Mouse (Mus musculus) forebrain, embryonic 14.5 days (tissue): ENCODE measurements at regions not wholly inside any gene's neighbourhood (a gene's known extent, or its start where the extent isn't known, plus 50 kb on each side); places are given as distances from the start of the nearest gene placed in this dataset.

ENCODE experiments used
- ATAC-seq: fragments of 200-750 bp; cut with Nextera tagmentation; 2 replicates; pipeline ENCODE4 v1.8.0; 2017; ENCODE audit warnings: mild to moderate bottlenecking, moderate library complexity
- DNase-seq: peaks from one replicate; pipeline ENCODE4 v3.0.0-alpha.2; 2015; ENCODE audit warnings: low spot score
- H3K27ac ChIP-seq: fragments of 300-500 bp; sonication (generic); 2 replicates; pipeline ENCODE4 v1.5.1; 2014; ENCODE audit warnings: low read depth, mild to moderate bottlenecking, control low read depth, low read length, moderate library complexity
- H3K27me3 ChIP-seq: fragments of 300-500 bp; sonication (generic); replicated peaks from 2 replicates; pipeline ENCODE4 v1.6.1; 2014; ENCODE audit warnings: low read length, control low read depth, mixed read lengths; ENCODE audit not compliant: control insufficient read depth, insufficient read depth
- H3K36me3 ChIP-seq: fragments of 300-500 bp; sonication (generic); 2 replicates; pipeline ENCODE4 v1.6.1; 2014; ENCODE audit warnings: low read length, control low read depth; ENCODE audit not compliant: control insufficient read depth, insufficient read depth
- H3K4me1 ChIP-seq: fragments of 300-500 bp; sonication (generic); 2 replicates; pipeline ENCODE4 v1.6.1; 2014; ENCODE audit warnings: antibody characterized with exemption, low read length, control low read depth; ENCODE audit not compliant: control insufficient read depth, insufficient read depth
- H3K4me2 ChIP-seq: fragments of 300-500 bp; sonication (generic); 2 replicates; pipeline ENCODE4 v1.6.1; 2014; ENCODE audit warnings: mild to moderate bottlenecking, control low read depth, low read length
- H3K4me3 ChIP-seq: fragments of 300-500 bp; sonication (generic); 2 replicates; pipeline ENCODE4 v1.5.1; 2014; ENCODE audit warnings: low read depth, low read length, control low read depth
- H3K9ac ChIP-seq: fragments of 300-500 bp; sonication (generic); 2 replicates; pipeline ENCODE4 v1.6.1; 2014; ENCODE audit warnings: mild to moderate bottlenecking, low read length, control low read depth, moderate library complexity
- H3K9me3 ChIP-seq: fragments of 300-500 bp; sonication (generic); replicated peaks from 2 replicates; pipeline ENCODE4 v1.6.1; 2016; ENCODE audit warnings: low read length, control low read depth, mixed read lengths; ENCODE audit not compliant: control insufficient read depth
- WGBS: fragments of 180-500 bp; shearing (Covaris S2); extraction: QIAGEN DNeasy Blood & Tissue Kit; methylation state at CpG from one replicate; pipeline ENCODE4 v1.1.7; 2014; 5-methylcytosine and 5-hydroxymethylcytosine counted together

GRCm38 (mm10) chr5:106088478-106089185 lies 212.3 kb downstream of the Zfp326 start:
- Histone ChIP-seq H3K9ac (no peak overlapping the region), H3K4me3 (no peak overlapping the region), H3K27me3 (no peaks in the 10 kb centered on the region), H3K9me3 (0 out of 2 replicates have a peak, but pooled peaks cover 3% of the 10 kb centered on the region), H3K4me1 (no peaks in the 10 kb centered on the region), H3K27ac (no peak overlapping the region; the same call in 1 of the 2 replicates), H3K4me2 (no peak overlapping the region), H3K36me3 (no peaks in the 10 kb centered on the region)
- DNase-seq (no peak), ATAC-seq (no peak)
- WGBS, result 68% methylated on average over 5 of the region's 5 CpGs

- WGBS, result 85% methylated on average over 4 of the region's 4 CpGs
- DNase-seq, result no peak
- Histone ChIP-seq H3K9me3 (0 out of 2 replicates have a peak, but pooled peaks cover 3% of the 10 kb centered on the region), H3K4me3 (no peak overlapping the region), H3K4me1 (0 out of 2 replicates have a peak, but pooled peaks cover 2% of the 10 kb centered on the region), H3K9ac (no peak overlapping the region), H3K4me2 (no peak overlapping the region), H3K27ac (no peak overlapping the region), H3K27me3 (no peaks in the 10 kb centered on the region), H3K36me3 (no peaks in the 10 kb centered on the region)
- no peak for ATAC-seq
These were observed 207.4 kb downstream of the Zfp326 start for GRCm38 (mm10) chr5:106083786-106084185.

- H3K4me2 ChIP-seq, result no peak overlapping the region
- H3K9me3 ChIP-seq, result 0 out of 2 replicates have a peak, but pooled peaks cover 3% of the 10 kb centered on the region
These were observed 206.5 kb downstream of the Zfp326 start for GRCm38 (mm10) chr5:106082891-106083290.

GRCm38 (mm10) chr5:106067124-106067551 lies 190.8 kb downstream of the Zfp326 start:
- Histone ChIP-seq H3K36me3 (no peaks in the 10 kb centered on the region), H3K4me2 (0 out of 2 replicates have a peak overlapping the region, but pooled peaks have one; percentile 7), H3K4me1 (no peaks in the 10 kb centered on the region), H3K27me3 (no peaks in the 10 kb centered on the region), H3K27ac (no peak overlapping the region), H3K9ac (no peak overlapping the region), H3K9me3 (peaks cover 4% of the 10 kb centered on the region; the same call in 1 of the 2 replicates), H3K4me3 (no peak overlapping the region)
- ATAC-seq, result peak; percentile 77
- peak; percentile 59 for DNase-seq
- 15% methylated on average over 9 of the region's 9 CpGs for WGBS

More at GRCm38 (mm10) chr5:106082891-106083290, 206.5 kb downstream of the Zfp326 start:
- Histone ChIP-seq H3K4me3 (no peak overlapping the region), H3K9ac (no peak overlapping the region), H3K36me3 (no peaks in the 10 kb centered on the region), H3K4me1 (0 out of 2 replicates have a peak, but pooled peaks cover 2% of the 10 kb centered on the region), H3K27me3 (no peaks in the 10 kb centered on the region), H3K27ac (no peak overlapping the region)
- ATAC-seq (no peak), DNase-seq (no peak)
- WGBS, result 70% methylated on average over 7 of the region's 7 CpGs

GRCm38 (mm10) chr5:106066706-106067105 lies 190.3 kb downstream of the Zfp326 start:
- Histone ChIP-seq H3K27ac (no peak overlapping the region), H3K27me3 (no peaks in the 10 kb centered on the region), H3K36me3 (no peaks in the 10 kb centered on the region), H3K9me3 (peaks cover 4% of the 10 kb centered on the region; the same call in 1 of the 2 replicates), H3K4me1 (no peaks in the 10 kb centered on the region), H3K4me3 (no peak overlapping the region), H3K4me2 (no peak overlapping the region), H3K9ac (no peak overlapping the region)
- DNase-seq, result peak; percentile 7
- peak; percentile 58; the same call in 1 of the 2 replicates for ATAC-seq

- Histone ChIP-seq H3K4me3 (no peak overlapping the region), H3K4me1 (no peaks in the 10 kb centered on the region), H3K9me3 (peaks cover 4% of the 10 kb centered on the region; the same call in 1 of the 2 replicates), H3K9ac (no peak overlapping the region), H3K36me3 (no peaks in the 10 kb centered on the region), H3K27ac (no peak overlapping the region), H3K27me3 (no peaks in the 10 kb centered on the region), H3K4me2 (no peak overlapping the region)
- DNase-seq (no peak), ATAC-seq (no peak)
- 92% methylated on average over 7 of the region's 7 CpGs for WGBS
These were observed 188.0 kb downstream of the Zfp326 start for GRCm38 (mm10) chr5:106064366-106064765.

- 94% methylated on average over 6 of the region's 6 CpGs for WGBS
- H3K4me1 ChIP-seq, result no peaks in the 10 kb centered on the region
- no peaks in the 10 kb centered on the region for H3K27me3 ChIP-seq
- H3K9ac ChIP-seq, result no peak overlapping the region
- H3K4me3 ChIP-seq, result no peak overlapping the region
- peaks cover 4% of the 10 kb centered on the region; the same call in 1 of the 2 replicates for H3K9me3 ChIP-seq
- no peak overlapping the region for H3K27ac ChIP-seq
- no peaks in the 10 kb centered on the region for H3K36me3 ChIP-seq
- no peak overlapping the region for H3K4me2 ChIP-seq
- no peak for ATAC-seq
- no peak for DNase-seq
These were observed 186.6 kb downstream of the Zfp326 start for GRCm38 (mm10) chr5:106062926-106063325.

GRCm38 (mm10) chr5:106056631-106057030 lies 180.3 kb downstream of the Zfp326 start:
- ATAC-seq (no peak), DNase-seq (peak; percentile 36)
- Histone ChIP-seq H3K27ac (no peak overlapping the region), H3K4me3 (no peak overlapping the region), H3K4me1 (no peaks in the 10 kb centered on the region), H3K27me3 (no peaks in the 10 kb centered on the region), H3K9me3 (no peaks in the 10 kb centered on the region), H3K4me2 (no peak overlapping the region), H3K36me3 (no peaks in the 10 kb centered on the region), H3K9ac (no peak overlapping the region)
- whole genome bisulfite sequencing, result 25% methylated on average over 9 of the region's 9 CpGs

GRCm38 (mm10) chr5:106055221-106055620 lies 178.9 kb downstream of the Zfp326 start:
- Histone ChIP-seq H3K36me3 (no peaks in the 10 kb centered on the region), H3K27me3 (no peaks in the 10 kb centered on the region), H3K9ac (no peak overlapping the region), H3K4me1 (no peaks in the 10 kb centered on the region), H3K4me2 (no peak overlapping the region), H3K9me3 (no peaks in the 10 kb centered on the region), H3K27ac (no peak overlapping the region), H3K4me3 (no peak overlapping the region)
- no peak for DNase-seq
- no peak for ATAC-seq
- 40% methylated on average over 8 of the region's 8 CpGs for WGBS
